Mouse (Mus musculus): Measurements from ENCODE around the gene Dusp5. TPM values are rescaled to one million over a fixed set of nuclear protein-coding genes. Genes with fewer than 3 reads are reported as not detected.
A peak's percentile ranks its signal among the peaks of the same experiment; 100 is the strongest.

Dusp5 gene
- polyA plus RNA-seq, 2 experiments from 2014 or later, result 10.2 to 11.4 TPM

DNA sequence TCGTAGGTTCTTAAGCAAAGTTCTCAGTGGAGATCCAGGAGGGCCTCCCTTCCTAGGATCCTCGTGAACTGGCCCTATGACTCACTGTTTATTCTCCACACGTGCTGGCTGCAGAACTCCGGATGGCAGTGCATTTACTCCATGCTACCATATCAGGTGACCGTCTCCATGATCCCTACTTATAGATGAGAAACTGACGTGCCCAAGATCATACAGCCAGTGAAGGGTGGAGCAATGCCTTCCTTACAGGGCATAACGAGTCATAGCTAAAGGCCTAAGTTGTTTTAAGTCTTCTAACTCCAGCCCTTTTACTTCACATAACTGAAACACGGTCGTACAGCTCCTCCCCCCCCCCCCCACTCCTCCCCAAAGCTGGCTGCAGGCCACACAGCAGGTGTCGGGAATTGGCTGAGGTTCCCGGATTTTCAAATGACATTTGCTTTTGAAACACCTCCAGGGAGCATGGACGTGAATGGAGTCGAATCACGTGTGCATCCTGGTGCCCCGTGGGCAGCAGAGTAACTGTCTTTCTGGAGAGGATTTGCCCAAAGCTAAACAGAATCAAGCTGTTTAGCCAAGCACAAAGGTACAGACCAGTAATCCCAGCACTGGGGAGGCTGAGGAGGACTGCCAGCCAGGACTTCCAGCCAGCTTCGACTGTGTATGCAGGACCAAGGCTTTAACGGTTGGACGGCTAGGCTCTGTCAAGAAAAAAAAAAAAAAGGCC lies 11.4 kb upstream of the Dusp5 start:
- ATAC-seq, result no peak

DNA sequence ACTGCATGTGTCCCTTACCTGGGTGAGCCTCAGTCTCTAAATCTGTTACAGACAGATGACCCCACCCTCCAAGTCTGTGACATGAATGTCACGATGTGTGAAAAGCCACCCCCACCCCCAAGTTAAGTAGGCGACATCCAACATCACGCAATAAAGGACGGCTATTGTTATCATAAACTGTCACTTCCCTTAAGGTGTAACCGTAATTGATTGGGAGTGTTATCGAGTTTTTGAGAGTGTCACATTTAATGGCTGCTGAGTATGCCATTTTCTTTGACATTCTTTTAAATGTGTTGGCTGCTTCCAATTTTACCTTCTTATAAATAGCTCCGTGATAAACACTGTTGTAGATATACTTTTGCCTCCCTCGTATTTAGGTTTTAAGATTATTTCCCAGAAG lies 9.4 kb upstream of the Dusp5 start:
- ATAC-seq, result peak; percentile 31

DNA sequence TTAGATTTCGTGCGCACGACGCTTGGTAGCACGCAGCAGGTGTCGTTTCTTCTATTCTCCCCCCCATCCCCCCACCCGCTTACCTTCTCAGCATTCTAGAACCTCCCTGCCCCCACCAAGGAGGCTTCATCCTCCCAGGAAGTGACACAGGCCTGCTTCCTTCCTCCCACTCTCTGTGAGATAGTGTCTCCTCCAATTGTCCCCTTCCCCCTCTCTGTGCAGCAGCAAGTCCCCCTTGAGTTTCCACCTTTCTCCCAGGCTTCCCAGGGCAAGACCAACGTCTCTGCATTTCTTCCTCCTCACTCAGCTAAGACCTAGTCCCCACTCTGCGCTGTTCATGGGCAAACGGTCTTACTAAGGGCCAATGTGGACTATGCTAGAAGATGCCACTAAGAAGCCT lies 8.9 kb upstream of the Dusp5 start:
- ATAC-seq, result peak; percentile 97

DNA sequence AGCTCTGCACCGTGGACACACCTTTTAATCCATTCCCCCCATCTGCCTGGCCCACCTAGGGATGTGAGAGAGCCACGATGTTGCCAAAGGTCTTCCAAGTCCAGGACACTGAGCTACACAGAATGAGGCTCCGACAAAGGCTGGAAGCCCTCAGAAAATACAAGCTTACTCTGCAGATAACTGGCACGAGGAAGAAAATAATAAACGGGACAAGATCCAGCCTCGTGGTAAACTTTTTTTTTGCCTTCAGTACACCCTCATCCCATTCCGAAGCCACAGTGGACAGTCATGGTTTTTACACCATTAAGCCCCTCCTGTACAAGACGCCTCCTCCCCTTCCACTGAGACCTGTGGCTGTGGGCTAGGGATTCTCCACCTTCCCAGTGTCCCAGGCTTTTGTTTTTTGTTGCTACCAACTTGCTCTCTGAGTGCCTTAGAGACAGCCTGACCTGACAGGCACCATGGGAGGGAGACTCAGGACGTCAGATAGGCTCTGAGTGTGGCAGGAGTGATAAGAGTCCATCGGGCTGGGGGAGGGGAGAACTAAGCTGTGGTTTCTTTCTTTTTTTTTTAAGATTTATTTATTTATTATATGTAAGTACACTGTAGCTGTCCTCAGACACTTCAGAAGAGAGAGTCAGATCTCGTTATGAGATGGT lies 7.6 kb upstream of the Dusp5 start:
- no peak for ATAC-seq

DNA sequence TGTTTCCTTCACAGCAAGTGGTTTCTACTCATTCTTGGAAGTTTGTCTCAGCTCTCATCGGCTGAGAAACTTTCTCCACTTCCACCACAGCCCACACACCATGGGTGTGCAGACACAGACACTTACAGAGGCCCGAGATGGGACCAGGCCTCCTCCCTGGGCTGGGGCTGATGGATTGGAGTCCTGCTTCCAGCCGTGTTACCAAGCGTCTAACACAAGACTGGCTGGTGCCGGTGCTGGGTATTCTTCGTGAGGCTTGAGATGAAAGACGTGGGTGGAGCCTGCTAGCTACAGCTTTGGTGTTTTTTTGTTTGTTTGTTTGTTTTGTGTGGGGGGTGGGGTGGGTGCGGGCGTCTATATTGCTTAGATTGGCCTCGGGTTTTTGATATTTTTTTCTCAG lies 1.4 kb upstream of the Dusp5 start:
- ATAC-seq, result no peak

DNA sequence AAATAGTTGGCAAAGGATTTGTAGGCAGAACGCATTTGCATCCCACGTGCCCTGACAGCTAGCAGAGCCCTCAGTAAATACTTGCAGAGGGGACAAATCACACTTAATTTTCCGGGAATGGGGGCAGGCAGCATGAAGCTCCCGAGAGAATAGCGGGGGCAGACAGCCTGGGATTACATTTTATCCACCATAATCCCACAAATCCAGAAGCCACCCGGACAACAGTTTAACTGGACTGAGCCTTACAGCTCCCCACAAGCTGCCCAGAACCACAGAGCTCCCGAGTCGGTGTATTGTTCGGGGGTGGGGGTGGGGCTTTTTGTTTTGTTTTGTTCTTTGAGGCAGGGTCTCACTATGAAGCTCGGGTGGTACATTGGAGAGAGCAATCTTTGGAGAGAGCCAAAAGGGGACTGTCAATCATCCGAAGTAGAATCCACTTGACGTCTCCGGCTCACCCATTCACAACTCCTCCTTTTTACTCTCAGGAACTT lies 733 bp upstream of the Dusp5 start:
- ATAC-seq, result no peak

DNA sequence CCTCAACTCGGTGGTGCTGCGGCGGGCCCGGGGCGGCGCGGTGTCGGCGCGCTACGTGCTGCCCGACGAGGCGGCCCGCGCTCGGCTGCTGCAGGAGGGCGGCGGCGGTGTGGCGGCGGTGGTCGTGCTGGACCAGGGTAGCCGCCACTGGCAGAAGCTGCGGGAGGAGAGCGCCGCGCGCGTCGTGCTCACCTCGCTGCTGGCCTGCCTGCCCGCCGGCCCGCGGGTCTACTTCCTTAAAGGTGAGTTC lies 471 bp downstream of the Dusp5 start:
- ATAC-seq, result no peak

DNA sequence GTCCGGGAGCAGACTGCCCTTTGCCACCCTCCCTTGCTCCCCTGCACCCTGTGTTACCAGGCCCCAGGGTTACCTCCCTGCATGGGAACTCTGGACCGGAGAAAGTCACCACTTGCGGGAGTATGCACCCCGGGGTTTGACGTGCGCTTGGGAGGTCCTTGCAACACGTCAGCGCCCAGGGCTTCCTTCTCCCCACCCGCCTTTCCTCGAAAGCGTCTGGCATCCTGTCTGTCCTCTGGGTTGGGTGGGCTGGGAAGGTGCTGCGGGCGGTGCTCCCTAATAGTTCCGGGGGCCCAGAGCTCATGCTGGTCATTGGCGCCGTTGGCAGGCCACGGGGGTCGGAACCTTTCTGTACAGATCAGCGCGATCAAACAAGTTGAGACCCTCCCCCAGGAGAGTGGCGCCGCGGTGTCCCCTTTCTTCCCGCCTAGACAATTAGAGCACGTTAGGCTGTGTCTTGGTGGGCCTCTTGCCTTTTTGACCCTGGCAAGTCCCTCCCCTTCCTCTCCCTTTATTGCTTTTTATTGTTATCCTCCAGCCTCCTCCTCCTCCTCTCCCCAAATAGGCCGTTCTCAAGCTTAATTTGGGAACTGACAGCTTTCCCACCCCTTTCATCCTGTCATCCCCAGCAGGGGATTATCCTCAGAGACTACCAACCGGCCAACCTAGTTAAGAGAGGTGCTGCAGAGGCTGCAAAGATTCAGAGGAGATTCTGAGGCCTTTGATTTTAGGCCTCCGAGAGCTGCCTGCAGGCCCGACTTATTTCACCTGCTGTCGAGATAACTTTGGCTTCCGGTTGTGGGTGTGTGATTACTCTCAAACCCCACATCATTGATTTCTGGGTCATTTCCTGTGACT lies 1.0 kb downstream of the Dusp5 start:
- peak; percentile 34 for ATAC-seq

DNA sequence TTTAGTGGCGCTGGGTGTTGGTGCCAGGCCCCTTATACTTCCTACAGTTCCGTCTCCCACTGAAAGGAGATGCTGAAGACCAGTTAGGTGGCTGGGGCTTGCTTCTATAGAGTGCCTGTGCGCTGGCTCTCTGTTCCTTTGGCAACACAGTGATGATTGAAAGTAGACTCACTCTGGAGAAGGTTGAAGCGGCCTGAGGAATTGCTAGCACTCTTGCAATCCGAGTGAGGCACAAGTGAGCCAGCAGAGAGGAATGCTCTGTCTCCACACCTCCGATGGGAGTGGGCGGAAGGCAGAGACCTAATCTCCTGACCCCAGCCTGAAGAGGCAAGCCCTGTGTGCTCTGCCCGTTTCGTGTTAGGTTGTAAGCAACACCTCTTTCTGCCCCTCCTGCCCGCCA lies 2.5 kb downstream of the Dusp5 start:
- no peak for ATAC-seq

DNA sequence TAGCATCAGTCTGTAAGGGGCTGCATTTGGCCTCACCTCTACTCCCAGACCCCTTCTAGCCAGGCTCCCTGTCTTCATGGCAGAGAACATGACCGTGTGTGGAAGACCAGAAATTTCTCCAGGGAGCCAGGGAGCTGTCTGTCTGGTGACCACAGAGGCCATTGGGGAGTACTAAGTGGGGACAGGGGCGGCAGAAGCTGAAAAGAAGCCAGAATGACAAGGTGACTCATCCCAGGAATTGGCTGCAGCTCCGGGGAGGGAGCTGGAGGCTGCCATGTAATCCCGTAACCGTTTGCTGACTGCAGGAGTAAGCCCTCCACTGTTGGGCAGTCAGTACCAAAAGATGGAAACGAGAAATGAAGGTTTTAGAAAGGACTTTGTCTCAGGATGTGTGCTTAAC lies 3.1 kb downstream of the Dusp5 start:
- ATAC-seq, result no peak

DNA sequence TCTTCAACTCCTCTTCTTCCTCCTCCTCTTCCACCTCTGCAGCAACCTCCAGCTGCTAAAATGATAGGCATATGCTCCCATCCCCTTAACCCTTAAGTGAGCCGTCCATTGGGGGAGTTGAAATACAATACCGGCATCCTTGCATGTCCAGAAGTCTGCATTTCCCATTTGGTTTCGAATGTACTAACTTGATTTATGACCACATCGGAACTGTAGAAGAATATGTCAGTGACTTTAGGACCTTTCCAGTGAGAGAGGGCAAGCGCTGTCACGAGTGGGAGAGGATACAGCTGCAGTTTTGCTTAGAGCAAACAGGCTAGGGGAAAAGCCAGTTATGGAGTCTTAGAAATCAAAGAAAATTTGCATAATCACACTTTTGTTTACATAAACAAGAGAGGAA lies 3.8 kb downstream of the Dusp5 start:
- no peak for ATAC-seq

DNA sequence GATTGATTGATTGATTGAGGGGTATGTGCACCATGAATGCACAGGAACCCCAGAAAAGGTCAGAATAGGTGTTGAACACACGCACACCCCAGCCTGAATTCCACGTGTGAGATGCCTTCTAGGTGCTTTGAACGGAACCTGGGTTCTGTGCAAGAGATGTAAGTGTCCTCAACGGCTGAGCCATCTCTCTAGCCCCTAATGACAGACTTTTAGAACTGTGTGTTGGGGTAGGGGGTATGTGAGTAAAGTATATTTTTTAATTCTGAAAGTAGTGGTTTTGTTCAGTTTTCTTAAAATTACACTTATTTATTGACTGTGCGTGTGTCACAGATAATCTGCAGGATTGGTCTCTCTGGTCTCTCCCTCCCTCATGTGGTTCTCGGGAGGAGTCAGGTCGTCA lies 4.3 kb downstream of the Dusp5 start:
- no peak for ATAC-seq

DNA sequence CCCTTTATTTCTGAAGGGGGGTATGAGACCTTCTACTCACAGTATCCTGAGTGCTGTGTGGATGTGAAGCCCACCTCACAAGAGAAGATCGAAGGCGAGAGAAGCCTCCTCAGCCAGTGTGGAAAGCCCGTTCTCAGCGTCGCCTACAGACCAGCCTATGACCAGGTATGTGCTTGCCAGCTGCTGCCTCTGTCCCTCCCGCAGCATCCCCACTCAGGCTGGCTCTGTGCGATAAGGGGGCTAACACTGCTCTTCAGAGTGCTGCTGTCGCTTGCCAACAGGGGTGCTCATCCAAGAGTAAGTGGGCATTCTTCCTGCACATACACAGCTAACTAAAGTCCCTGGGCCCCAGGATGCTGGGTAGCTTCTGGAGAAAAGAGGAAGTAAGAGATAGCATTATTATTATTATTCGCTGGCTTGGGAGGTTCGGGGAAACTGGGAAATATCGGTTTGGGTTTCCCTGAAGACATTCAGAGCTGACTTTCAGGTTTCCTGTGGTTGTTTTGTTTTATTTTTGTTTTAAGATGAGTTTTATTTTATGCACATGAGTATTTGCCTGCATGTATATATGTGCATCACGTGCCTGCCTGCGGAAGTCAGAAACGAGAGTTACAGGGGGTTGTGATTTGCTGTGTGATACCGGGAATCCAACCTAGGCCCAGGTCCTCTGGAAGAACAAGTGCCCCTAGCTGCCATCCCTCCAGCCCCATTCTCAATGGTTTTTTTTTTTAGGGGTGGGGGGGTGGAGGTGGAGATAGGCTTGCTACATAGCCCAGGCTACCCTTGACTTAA lies 5.1 kb downstream of the Dusp5 start:
- ATAC-seq, result no peak

DNA sequence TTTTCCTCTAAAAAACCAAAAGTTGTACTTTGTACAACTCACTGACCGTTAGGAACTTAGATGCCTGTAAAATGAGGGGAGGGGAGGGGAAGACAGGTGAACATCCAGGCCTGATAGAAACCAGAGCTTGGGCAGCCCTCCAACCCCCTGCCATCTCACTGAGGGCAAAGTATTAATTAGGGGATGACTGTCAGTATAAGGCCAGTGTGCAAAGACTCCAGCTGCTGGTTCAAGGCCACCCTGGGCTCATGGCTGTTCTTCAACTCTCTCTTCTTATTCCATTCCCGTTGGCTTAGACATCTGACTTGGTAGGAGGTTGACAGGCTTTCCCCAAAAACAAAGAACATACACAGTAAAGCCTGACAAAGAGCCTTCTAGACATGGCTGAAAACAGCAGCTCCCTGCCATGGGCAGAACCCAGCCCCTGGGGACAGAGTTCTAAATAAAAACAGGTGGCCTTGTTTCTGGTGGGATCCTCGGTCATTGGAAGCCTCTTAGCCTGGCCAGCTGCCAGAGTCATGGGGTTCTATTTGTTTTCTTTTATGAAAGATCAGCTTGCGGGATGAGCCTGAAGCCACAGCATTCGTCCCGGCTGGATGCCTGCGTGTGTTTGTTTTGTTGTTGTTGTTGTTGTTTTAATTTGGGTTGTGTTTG lies 6.0 kb downstream of the Dusp5 start:
- no peak for ATAC-seq

DNA sequence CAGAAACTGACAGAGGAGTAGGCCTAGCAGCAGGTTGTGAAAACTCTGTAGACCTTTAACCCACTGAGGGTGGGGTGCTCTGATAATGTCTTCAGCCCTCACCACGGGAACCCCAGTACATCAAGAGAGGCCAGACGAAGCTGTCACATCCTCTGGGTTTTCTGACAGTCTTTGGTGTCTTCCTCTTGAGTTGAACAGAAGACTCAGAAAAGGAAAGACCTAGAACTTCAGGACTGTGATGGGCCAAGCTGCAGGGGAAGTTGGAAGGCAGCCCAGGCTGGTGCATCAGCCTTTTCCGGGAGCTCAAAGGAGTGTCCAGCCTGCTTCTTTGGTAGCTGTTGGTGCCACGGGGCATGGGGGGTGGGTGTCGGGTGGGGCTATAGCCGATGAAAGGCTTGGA lies 6.5 kb downstream of the Dusp5 start:
- peak; percentile 22 for ATAC-seq

DNA sequence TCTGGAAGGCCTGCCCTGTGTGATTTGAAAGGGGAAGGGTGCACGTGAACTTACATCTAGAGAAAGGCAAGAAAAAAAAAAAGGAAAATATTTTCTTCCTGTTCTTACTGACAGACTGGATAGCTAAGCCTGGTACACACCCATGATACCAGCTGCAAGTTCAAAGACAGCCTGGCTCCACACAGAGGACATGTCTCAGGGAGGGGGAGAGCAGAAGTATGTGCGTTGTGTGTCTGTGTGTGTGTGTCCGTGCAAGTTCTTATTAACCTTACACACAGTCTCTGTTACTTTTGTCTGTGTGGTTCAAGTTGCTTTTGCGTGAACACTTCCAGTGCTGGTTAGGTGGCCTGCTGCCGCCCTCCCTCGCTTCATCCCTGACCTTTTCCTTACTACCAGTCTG lies 7.3 kb downstream of the Dusp5 start:
- ATAC-seq, result no peak

DNA sequence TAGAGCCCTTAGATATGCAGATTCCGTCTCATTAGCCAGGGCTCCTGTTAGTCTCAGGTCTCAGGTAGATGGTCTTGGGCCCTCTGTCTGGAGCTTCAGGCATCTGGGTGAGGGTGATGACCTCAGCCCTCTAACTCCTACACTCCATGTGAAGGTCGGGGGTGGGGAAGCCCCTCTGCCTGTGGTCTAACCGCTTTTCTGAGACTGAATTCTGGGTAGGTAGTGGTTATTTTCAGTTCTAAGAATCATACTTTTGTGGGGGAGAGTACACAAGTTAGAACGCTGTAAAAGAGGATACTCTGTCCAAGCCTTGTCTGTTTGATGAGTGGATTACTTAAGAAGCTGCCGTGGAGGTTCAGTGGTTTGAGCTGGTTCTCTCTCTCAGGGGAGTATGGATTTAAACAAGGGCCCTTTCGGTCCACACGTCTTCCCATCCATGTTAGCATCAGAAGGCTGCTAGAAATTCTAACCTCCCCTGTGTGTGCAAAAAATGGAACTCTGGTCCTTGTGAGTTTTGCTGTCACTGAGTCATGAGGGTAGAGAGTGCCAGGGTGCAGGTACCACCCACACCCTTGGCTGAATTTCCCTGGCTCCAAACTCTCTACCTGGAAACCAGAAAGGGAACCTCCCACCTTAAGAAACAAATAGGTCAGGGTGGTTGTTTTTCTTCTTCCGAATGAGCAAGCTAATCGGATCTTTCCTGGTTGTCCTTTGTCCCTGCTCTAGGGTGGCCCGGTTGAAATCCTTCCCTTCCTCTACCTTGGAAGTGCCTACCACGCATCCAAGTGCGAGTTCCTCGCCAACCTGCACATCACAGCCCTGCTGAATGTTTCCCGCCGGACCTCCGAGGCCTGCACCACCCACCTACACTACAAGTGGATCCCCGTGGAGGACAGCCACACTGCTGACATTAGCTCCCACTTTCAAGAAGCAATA lies 8.1 kb downstream of the Dusp5 start:
- ATAC-seq, result peak; percentile 48

DNA sequence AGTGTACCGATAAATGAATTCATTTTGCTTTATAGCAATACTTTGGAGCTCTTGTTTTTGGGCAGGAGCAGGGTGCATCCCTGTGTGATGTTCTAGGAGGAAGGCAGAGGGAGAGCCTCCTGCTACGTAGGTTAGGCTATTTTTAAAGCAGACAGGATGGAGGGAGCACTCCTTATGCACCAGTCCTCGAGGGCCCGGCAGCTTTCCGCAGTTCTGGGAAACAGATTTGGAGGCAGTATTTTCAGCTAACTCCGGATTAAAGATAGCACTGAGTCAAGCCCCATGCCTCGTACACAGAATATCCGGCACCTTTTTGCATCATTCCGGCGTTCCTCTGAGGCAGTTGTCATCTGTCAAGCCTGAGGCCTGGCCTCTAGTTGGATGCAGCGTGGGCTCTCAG lies 9.1 kb downstream of the Dusp5 start:
- ATAC-seq, result no peak

DNA sequence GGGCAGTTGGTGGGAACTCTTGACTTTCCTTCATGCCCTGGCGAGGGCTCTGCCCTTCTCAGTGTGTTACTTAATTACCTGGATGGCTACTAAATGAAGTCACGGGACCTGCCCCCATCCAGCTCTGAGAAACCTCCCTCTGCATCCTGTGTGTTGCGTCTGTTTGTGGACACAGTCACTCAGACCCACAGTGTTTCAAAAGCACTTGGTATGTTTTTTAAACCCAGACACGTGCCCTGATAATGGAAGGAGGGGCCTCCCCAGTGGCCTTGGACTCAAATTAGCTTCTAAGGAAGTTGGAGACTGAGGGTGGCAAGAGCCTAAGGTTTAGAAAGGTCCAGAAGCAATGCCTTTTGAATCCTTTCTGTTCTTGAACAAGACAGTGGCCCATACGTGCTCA lies 9.9 kb downstream of the Dusp5 start:
- peak; percentile 14 for ATAC-seq

DNA sequence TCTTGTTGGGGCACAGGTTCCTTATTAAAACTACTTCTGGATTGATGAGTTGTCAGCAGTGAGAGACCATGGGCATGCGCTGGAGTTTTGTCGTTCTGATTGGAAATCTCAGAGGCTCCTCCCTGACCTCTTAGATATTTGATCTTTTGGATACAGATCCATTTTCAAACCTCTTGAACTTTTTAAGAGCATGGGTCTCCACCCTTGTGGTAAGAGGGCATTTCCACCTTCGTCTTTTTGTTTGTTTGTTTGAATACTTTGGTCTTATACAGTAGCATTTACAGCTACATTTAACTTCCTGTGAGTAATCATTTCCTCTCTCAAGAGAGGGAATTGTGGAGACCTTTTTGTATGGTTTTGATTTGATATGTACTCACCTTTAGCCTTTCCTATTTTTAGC lies 10.4 kb downstream of the Dusp5 start:
- ATAC-seq, result peak; percentile 11

DNA sequence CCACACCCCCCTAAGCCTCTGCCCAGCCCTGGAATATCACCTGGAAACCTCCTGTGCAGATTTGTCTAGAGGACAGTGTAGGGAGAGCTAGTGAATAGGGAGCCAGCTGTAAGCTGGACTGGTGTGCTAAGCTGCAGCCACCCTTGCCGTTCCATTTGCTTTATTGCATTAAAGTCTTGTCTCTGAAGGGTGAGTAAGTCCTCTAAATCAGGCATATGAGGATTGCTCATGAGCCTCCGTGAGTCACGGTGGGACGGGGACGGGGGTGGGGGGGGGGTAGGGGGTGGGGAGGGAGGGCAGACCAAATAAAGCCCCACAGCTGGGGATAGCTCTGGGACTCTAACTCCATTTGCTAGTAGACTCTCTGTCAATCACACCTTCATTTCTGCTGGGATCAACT lies 14.7 kb downstream of the Dusp5 start:
- no peak for ATAC-seq

All from activated CD4-positive, CD25-positive, alpha-beta regulatory T cell, adult 4 months (primary cell).